Mouse (Mus musculus) heart, embryonic 11.5 days (tissue): ENCODE data around the gene Myo3b. TPM values are rescaled to one million over a fixed set of nuclear protein-coding genes. Genes with fewer than 3 reads are reported as not detected.

Source experiments
- ATAC-seq: fragments of 200-750 bp; cut with Nextera tagmentation; replicated peaks from 2 replicates; pipeline ENCODE4 v1.8.0; 2017; ENCODE audit warnings: moderate library complexity; ENCODE audit not compliant: insufficient number of reproducible peaks, low FRiP score, low TSS enrichment
- H3K27ac ChIP-seq: fragments of 300-500 bp; sonication (generic); 2 replicates; pipeline ENCODE4 v1.5.1; 2014; ENCODE audit warnings: mild to moderate bottlenecking, low read depth, low read length
- H3K27me3 ChIP-seq: fragments of 300-500 bp; sonication (generic); 2 replicates; pipeline ENCODE4 v1.6.1; 2014; ENCODE audit warnings: mild to moderate bottlenecking, low read length, mixed read lengths; ENCODE audit not compliant: control insufficient read depth, insufficient read depth
- H3K36me3 ChIP-seq: fragments of 300-500 bp; sonication (generic); 2 replicates; pipeline ENCODE4 v1.6.1; 2014; ENCODE audit warnings: mild to moderate bottlenecking, low read length, moderate library complexity, mixed read lengths; ENCODE audit not compliant: control insufficient read depth, insufficient read depth
- H3K4me1 ChIP-seq: fragments of 300-500 bp; sonication (generic); 2 replicates; pipeline ENCODE4 v1.6.1; 2014; ENCODE audit warnings: low read length; ENCODE audit not compliant: control insufficient read depth, insufficient read depth
- H3K4me2 ChIP-seq: fragments of 300-500 bp; sonication (generic); 2 replicates; pipeline ENCODE4 v1.6.1; 2014; ENCODE audit warnings: mild to moderate bottlenecking, moderate library complexity
- H3K4me3 ChIP-seq: fragments of 300-500 bp; sonication (generic); 2 replicates; pipeline ENCODE4 v1.5.1; 2014; ENCODE audit warnings: low read depth, low read length
- H3K9ac ChIP-seq: fragments of 300-500 bp; sonication (generic); 2 replicates; pipeline ENCODE4 v1.6.1; 2014; ENCODE audit warnings: mild to moderate bottlenecking, low read depth, low read length, moderate library complexity
- H3K9me3 ChIP-seq: fragments of 300-500 bp; sonication (generic); replicated peaks from 2 replicates; pipeline ENCODE4 v1.6.1; 2016; ENCODE audit warnings: low read length; ENCODE audit not compliant: control insufficient read depth
- WGBS: fragments of 180-500 bp; shearing (Covaris S2); extraction: QIAGEN DNeasy Blood & Tissue Kit; methylation state at CpG from one replicate; pipeline ENCODE4 v1.1.7; 2014; ENCODE audit not compliant: insufficient replicate concordance; 5-methylcytosine and 5-hydroxymethylcytosine counted together
- polyA plus RNA-seq: library from polyadenylated mRNA; unstranded; fragments of >200 nt; fragmentation: Nextera tagmentation; extraction: Ambion mirVana; gene quantifications from 2 replicates; pipeline ENCODE4 v1.2.1, GENCODE M21; 2014

The Myo3b gene
- polyA plus RNA-seq, 1 experiment from 2014 or later = 0.30 TPM

- no peaks in the 10 kb centered on the region for H3K9me3 ChIP-seq
- no peaks in the 10 kb centered on the region for H3K36me3 ChIP-seq
- no peak overlapping the region for H3K4me3 ChIP-seq
- H3K27me3 ChIP-seq = no peaks in the 10 kb centered on the region; the same call in 1 of the 2 replicates
- WGBS = 67% methylated on average over 2 of the region's 2 CpGs
- H3K4me2 ChIP-seq = no peak overlapping the region
- ATAC-seq = no peak
- no peak overlapping the region for H3K27ac ChIP-seq
- H3K4me1 ChIP-seq = no peaks in the 10 kb centered on the region
- no peak overlapping the region for H3K9ac ChIP-seq
Measured at GRCm38 (mm10) chr2:70091261-70091660, 52.3 kb downstream of the Myo3b start.

GRCm38 (mm10) chr2:70091801-70092522 lies 53.0 kb downstream of the Myo3b start:
- H3K4me2 ChIP-seq = no peak overlapping the region
- WGBS = 61% methylated on average over 10 of the region's 10 CpGs
- no peak overlapping the region for H3K27ac ChIP-seq
- no peaks in the 10 kb centered on the region for H3K9me3 ChIP-seq
- H3K9ac ChIP-seq = no peak overlapping the region
- no peaks in the 10 kb centered on the region; the same call in 1 of the 2 replicates for H3K27me3 ChIP-seq
- H3K4me1 ChIP-seq = no peaks in the 10 kb centered on the region
- H3K4me3 ChIP-seq = no peak overlapping the region
- ATAC-seq = no peak
- H3K36me3 ChIP-seq = no peaks in the 10 kb centered on the region

- no peaks in the 10 kb centered on the region for H3K36me3 ChIP-seq
- no peak overlapping the region for H3K4me3 ChIP-seq
- H3K27me3 ChIP-seq = no peaks in the 10 kb centered on the region; the same call in 1 of the 2 replicates
- no peak overlapping the region for H3K4me2 ChIP-seq
- WGBS = 69% methylated on average over 3 of the region's 3 CpGs
- no peaks in the 10 kb centered on the region for H3K9me3 ChIP-seq
- no peak overlapping the region for H3K9ac ChIP-seq
- no peaks in the 10 kb centered on the region for H3K4me1 ChIP-seq
- no peak for ATAC-seq
- no peak overlapping the region for H3K27ac ChIP-seq
Measured at GRCm38 (mm10) chr2:70092665-70093064, 53.7 kb downstream of the Myo3b start.

- H3K4me3 ChIP-seq = no peak overlapping the region
- no peaks in the 10 kb centered on the region; the same call in 1 of the 2 replicates for H3K27me3 ChIP-seq
- no peak overlapping the region for H3K4me2 ChIP-seq
- no peaks in the 10 kb centered on the region for H3K9me3 ChIP-seq
- H3K9ac ChIP-seq = no peak overlapping the region
- H3K36me3 ChIP-seq = no peaks in the 10 kb centered on the region
- no peak for ATAC-seq
- H3K27ac ChIP-seq = no peak overlapping the region
- no peaks in the 10 kb centered on the region for H3K4me1 ChIP-seq
- 57% methylated on average over 5 of the region's 5 CpGs for WGBS
Measured at GRCm38 (mm10) chr2:70094446-70094845, 55.5 kb downstream of the Myo3b start.

GRCm38 (mm10) chr2:70097229-70098095 lies 58.5 kb downstream of the Myo3b start:
- Histone ChIP-seq H3K4me1 (no peaks in the 10 kb centered on the region), H3K36me3 (no peaks in the 10 kb centered on the region), H3K27me3 (no peaks in the 10 kb centered on the region; the same call in 1 of the 2 replicates), H3K4me2 (no peak overlapping the region), H3K27ac (no peak overlapping the region), H3K9ac (no peak overlapping the region), H3K9me3 (no peaks in the 10 kb centered on the region), H3K4me3 (no peak overlapping the region)
- no peak for ATAC-seq
- WGBS = 70% methylated on average over 15 of the region's 15 CpGs

- WGBS = 76% methylated on average over 4 of the region's 4 CpGs
- no peak for ATAC-seq
- no peaks in the 10 kb centered on the region for H3K4me1 ChIP-seq
- no peak overlapping the region for H3K4me3 ChIP-seq
- H3K9me3 ChIP-seq = no peaks in the 10 kb centered on the region
- H3K36me3 ChIP-seq = no peaks in the 10 kb centered on the region
- H3K9ac ChIP-seq = no peak overlapping the region
- H3K27ac ChIP-seq = no peak overlapping the region
- no peaks in the 10 kb centered on the region; the same call in 1 of the 2 replicates for H3K27me3 ChIP-seq
- no peak overlapping the region for H3K4me2 ChIP-seq
Measured at GRCm38 (mm10) chr2:70099459-70099858, 60.5 kb downstream of the Myo3b start.

- WGBS = 56% methylated on average over 14 of the region's 14 CpGs
- no peaks in the 10 kb centered on the region for H3K4me1 ChIP-seq
- 0 out of 2 replicates have a peak, but pooled peaks cover 3% of the 10 kb centered on the region for H3K27me3 ChIP-seq
- no peaks in the 10 kb centered on the region for H3K9me3 ChIP-seq
- no peak overlapping the region for H3K4me2 ChIP-seq
- no peak overlapping the region for H3K4me3 ChIP-seq
- no peak for ATAC-seq
- H3K9ac ChIP-seq = no peak overlapping the region
- no peaks in the 10 kb centered on the region for H3K36me3 ChIP-seq
- no peak overlapping the region for H3K27ac ChIP-seq
Measured at GRCm38 (mm10) chr2:70105286-70106030, 66.5 kb downstream of the Myo3b start.

- Histone ChIP-seq H3K9me3 (no peaks in the 10 kb centered on the region), H3K4me3 (no peak overlapping the region), H3K4me2 (no peak overlapping the region), H3K27ac (no peak overlapping the region), H3K4me1 (no peaks in the 10 kb centered on the region), H3K36me3 (no peaks in the 10 kb centered on the region), H3K9ac (no peak overlapping the region), H3K27me3 (0 out of 2 replicates have a peak, but pooled peaks cover 3% of the 10 kb centered on the region)
- no peak for ATAC-seq
- WGBS = 54% methylated on average over 7 of the region's 7 CpGs
Measured at GRCm38 (mm10) chr2:70109010-70109409, 70.1 kb downstream of the Myo3b start.
